Mouse (Mus musculus) small intestine, adult 2 months (tissue): ENCODE results near the gene Vkorc1. TPM values are rescaled to one million over a fixed set of nuclear protein-coding genes. Genes with fewer than 3 reads are reported as not detected.

ENCODE experiments used
- H3K27ac ChIP-seq: fragments of 200-500 bp; 2 replicates; pipeline ENCODE4 v1.5.1; 2012; ENCODE audit warnings: low read depth, low read length, control low read depth, inconsistent platforms; ENCODE audit not compliant: insufficient read depth
- H3K27me3 ChIP-seq: fragments of 200-500 bp; 2 replicates; pipeline ENCODE4 v1.6.1; 2012; ENCODE audit warnings: mild to moderate bottlenecking, moderate library complexity, low read length, inconsistent platforms; ENCODE audit not compliant: control insufficient read depth, insufficient read depth
- H3K36me3 ChIP-seq: fragments of 200-500 bp; 2 replicates; pipeline ENCODE4 v1.6.1; 2012; ENCODE audit warnings: mild to moderate bottlenecking, low read length, control low read depth, inconsistent platforms; ENCODE audit not compliant: control insufficient read depth, insufficient read depth
- H3K4me1 ChIP-seq: fragments of 200-500 bp; 2 replicates; pipeline ENCODE4 v1.6.1; 2012; ENCODE audit warnings: low read length, inconsistent platforms, mixed read lengths; ENCODE audit not compliant: control insufficient read depth, insufficient read depth, insufficient read length
- H3K4me3 ChIP-seq: fragments of 200-500 bp; 2 replicates; pipeline ENCODE4 v1.5.1; 2012; ENCODE audit warnings: low read depth, mild to moderate bottlenecking, control low read depth, inconsistent platforms, low read length, moderate library complexity
- CTCF ChIP-seq: fragments of 200-500 bp; IDR thresholded peaks from 2 replicates; pipeline ENCODE4 v1.5.1; 2012; ENCODE audit warnings: low read depth, mild to moderate bottlenecking, control low read depth, inconsistent platforms, low read length, moderate library complexity, mixed read lengths; ENCODE audit not compliant: insufficient replicate concordance, insufficient read length; ENCODE audit errors: extremely low read depth
- POLR2A ChIP-seq: fragments of 200-500 bp; IDR thresholded peaks from 2 replicates; pipeline ENCODE4 v1.6.1; 2012; ENCODE audit warnings: low read depth, mild to moderate bottlenecking, control low read depth, inconsistent platforms, low read length, moderate library complexity
- WGBS: fragments of 180-500 bp; shearing (Covaris S2); methylation state at CpG from one replicate; pipeline ENCODE4 v1.1.7; 2018; 5-methylcytosine and 5-hydroxymethylcytosine counted together
- polyA plus RNA-seq: library from polyadenylated mRNA; depleted of rRNA; stranded (reverse); fragments of >200 nt; gene quantifications from 2 replicates; pipeline ENCODE4 v1.2.3, GENCODE M21; 2012; rRNA removed

Gene Vkorc1
- polyA plus RNA-seq, 1 experiment = 94.3 TPM

GRCm38 (mm10) chr7:127867641-127868040, 27.8 kb downstream of the Vkorc1 start:
- H3K27me3 ChIP-seq = no peaks in the 10 kb centered on the region
- H3K4me1 ChIP-seq = no peaks in the 10 kb centered on the region; the same call in 1 of the 2 replicates
- H3K36me3 ChIP-seq = peaks cover 27% of the 10 kb centered on the region
- 96% methylated on average over 18 of the region's 18 CpGs for WGBS
- no peak for TF ChIP-seq CTCF
- no peak for TF ChIP-seq POLR2A
- no peak overlapping the region for H3K4me3 ChIP-seq
- H3K27ac ChIP-seq = no peak overlapping the region

- H3K36me3 ChIP-seq = peaks cover 27% of the 10 kb centered on the region
- TF ChIP-seq POLR2A = no peak
- no peak for TF ChIP-seq CTCF
- no peaks in the 10 kb centered on the region for H3K27me3 ChIP-seq
- H3K27ac ChIP-seq = no peak overlapping the region
- no peak overlapping the region for H3K4me3 ChIP-seq
- H3K4me1 ChIP-seq = no peaks in the 10 kb centered on the region
- WGBS = 95% methylated on average over 12 of the region's 12 CpGs
Measured at GRCm38 (mm10) chr7:127866434-127866833, 29.0 kb downstream of the Vkorc1 start.

GRCm38 (mm10) chr7:127858258-127858657, 37.2 kb downstream of the Vkorc1 start:
- H3K27me3 ChIP-seq = no peaks in the 10 kb centered on the region
- H3K36me3 ChIP-seq = no peaks in the 10 kb centered on the region
- no peak overlapping the region for H3K4me3 ChIP-seq
- H3K4me1 ChIP-seq = no peaks in the 10 kb centered on the region
- H3K27ac ChIP-seq = no peak overlapping the region
- TF ChIP-seq POLR2A = no peak
- TF ChIP-seq CTCF = no peak
- 82% methylated on average over 6 of the region's 6 CpGs for WGBS

DNA sequence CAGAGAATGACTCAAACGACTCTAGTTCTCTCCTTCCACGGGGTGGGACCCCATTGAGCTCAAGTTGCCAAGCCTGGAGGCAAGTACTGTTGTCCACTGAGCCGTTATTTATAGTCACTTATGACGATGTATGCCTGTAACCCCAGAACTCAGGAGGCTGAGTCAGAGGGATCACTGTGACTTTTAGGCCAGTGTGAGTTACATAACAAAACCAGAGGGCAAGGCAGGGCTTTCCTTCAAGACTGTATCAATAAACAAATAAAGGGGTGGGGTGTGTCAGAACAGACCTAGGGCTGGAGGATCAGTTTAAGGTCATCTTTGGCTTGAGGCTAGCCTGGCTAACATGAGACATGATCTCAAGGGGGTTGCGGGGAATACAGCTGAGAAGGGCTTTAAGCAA, 44.5 kb downstream of the Vkorc1 start:
- WGBS = 42% methylated on average over 5 of the region's 5 CpGs
- Histone ChIP-seq H3K4me1 (no peaks in the 10 kb centered on the region), H3K27ac (no peak overlapping the region), H3K4me3 (no peak overlapping the region), H3K27me3 (no peaks in the 10 kb centered on the region), H3K36me3 (peaks cover 23% of the 10 kb centered on the region)
- no peak for TF ChIP-seq CTCF
- TF ChIP-seq POLR2A = no peak

DNA sequence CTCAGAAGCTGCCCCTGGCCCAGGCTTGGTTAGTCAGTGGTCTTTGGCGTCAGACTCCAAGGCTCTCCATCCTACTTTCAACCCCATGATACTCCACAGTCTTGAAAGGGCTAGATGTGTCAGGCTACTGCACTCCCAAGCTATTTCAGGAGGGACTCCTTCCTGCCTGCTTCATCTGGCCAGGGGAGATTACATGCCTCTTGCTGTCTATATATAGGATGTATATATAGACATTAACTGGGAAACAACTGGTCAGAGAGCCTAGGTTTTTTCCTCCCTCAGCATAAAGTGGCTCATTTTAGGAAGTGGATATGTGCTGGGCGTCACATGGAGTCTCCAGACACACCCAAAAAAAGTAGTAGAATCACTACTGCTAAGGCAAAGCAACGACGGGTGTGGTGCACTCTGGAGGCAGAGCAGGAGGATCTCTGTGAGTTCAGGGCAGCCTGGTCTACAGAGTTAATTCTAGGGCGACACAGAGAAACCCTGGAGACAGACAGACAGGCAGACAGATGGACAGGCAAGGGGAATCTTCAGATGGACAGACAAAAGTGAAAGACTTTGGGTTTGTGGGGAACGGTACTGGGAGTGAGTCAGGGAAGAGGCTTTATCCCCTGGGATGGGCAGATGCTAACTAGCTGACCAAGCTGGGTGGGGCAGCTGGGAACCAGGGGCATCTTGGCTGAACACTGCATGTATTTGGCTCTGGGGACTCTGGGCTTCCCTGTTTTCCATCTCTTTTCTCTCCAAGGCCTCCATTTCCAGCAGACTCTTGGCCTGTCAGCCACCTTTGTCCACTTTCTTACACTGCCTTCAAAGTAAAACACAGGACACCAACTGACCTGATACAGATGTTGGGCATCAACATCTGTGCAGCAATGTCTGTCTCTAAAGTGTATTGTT, 45.2 kb downstream of the Vkorc1 start:
- Histone ChIP-seq H3K4me3 (no peak overlapping the region), H3K27ac (no peak overlapping the region), H3K36me3 (peaks cover 28% of the 10 kb centered on the region), H3K4me1 (no peaks in the 10 kb centered on the region), H3K27me3 (no peaks in the 10 kb centered on the region)
- TF ChIP-seq CTCF = no peak
- no peak for TF ChIP-seq POLR2A
- 58% methylated on average over 6 of the region's 6 CpGs for WGBS

Other genes starting within 250 kb of the Vkorc1 start
- 11.1 and 24.6 TPM in 2 replicates for gene Bcl7c, start 186.7 kb downstream of the Vkorc1 start, polyA plus RNA-seq
- gene Ctf1, start 182.9 kb downstream of the Vkorc1 start, polyA plus RNA-seq = 7.1 and 8.3 TPM in 2 replicates
- gene Ctf2, start 163.5 kb downstream of the Vkorc1 start, polyA plus RNA-seq = not detected in 2 replicates
- 23.2 and 53.0 TPM in 2 replicates for gene Fbxl19, start 151.1 kb downstream of the Vkorc1 start, polyA plus RNA-seq
- gene Orai3, start 125.8 kb downstream of the Vkorc1 start, polyA plus RNA-seq = 17.9 and 21.3 TPM in 2 replicates
- 5.2 and 9.2 TPM in 2 replicates for gene Setd1a, start 118.9 kb downstream of the Vkorc1 start, polyA plus RNA-seq
- gene Gm49388, start 110.0 kb downstream of the Vkorc1 start, polyA plus RNA-seq = 0.39 TPM in 1 of 2 replicates, not detected in the other
- gene Hsd3b7, start 95.0 kb downstream of the Vkorc1 start, polyA plus RNA-seq = 31.3 and 45.7 TPM in 2 replicates
- 27.3 and 68.2 TPM in 2 replicates for gene Stx4a, start 71.3 kb downstream of the Vkorc1 start, polyA plus RNA-seq
- gene Stx1b, start 71.1 kb downstream of the Vkorc1 start, polyA plus RNA-seq = 1.2 and 1.8 TPM in 2 replicates
- 8.0 and 13.6 TPM in 2 replicates for gene Zfp646, start 19.4 kb downstream of the Vkorc1 start, polyA plus RNA-seq
- 3.7 and 7.1 TPM in 2 replicates for gene Zfp668, start 18.8 kb downstream of the Vkorc1 start, polyA plus RNA-seq
- 1.6 and 2.1 TPM in 2 replicates for gene Prss53, start 4.6 kb downstream of the Vkorc1 start, polyA plus RNA-seq
- not detected in 2 replicates for gene Gm21974, start 163 bp downstream of the Vkorc1 start, polyA plus RNA-seq
- 54.4 and 68.3 TPM in 2 replicates for gene Bckdk, start 8.5 kb upstream of the Vkorc1 start, polyA plus RNA-seq
- 5.2 and 8.3 TPM in 2 replicates for gene Kat8, start 16.9 kb upstream of the Vkorc1 start, polyA plus RNA-seq
- 30.0 and 41.3 TPM in 2 replicates for gene Prss8, start 34.5 kb upstream of the Vkorc1 start, polyA plus RNA-seq
- gene Prss36, start 51.1 kb upstream of the Vkorc1 start, polyA plus RNA-seq = 2.6 and 3.3 TPM in 2 replicates
- gene Fus, start 71.8 kb upstream of the Vkorc1 start, polyA plus RNA-seq = 90.6 and 184 TPM in 2 replicates
- 602 and 952 TPM in 2 replicates for gene Pycard, start 98.2 kb upstream of the Vkorc1 start, polyA plus RNA-seq
- gene Trim72, start 108.3 kb upstream of the Vkorc1 start, polyA plus RNA-seq = 7.4 and 8.8 TPM in 2 replicates
- 3.1 and 3.3 TPM in 2 replicates for gene Itgam, start 167.0 kb upstream of the Vkorc1 start, polyA plus RNA-seq
- gene Gm49368, start 167.1 kb upstream of the Vkorc1 start, polyA plus RNA-seq = 0.05 and 0.09 TPM in 2 replicates
- gene Itgax, start 233.9 kb upstream of the Vkorc1 start, polyA plus RNA-seq = 4.6 and 5.8 TPM in 2 replicates